Mouse (Mus musculus) thymus, postnatal 25 days (tissue): ENCODE results near the gene 2610528A11Rik.
"Not testable (repeated sequence)": the region's sequence is repeated elsewhere in the genome, so short reads cannot be mapped to it uniquely, and the experiment has no call there.

ENCODE experiments used
- DNase-seq: peaks from one replicate; pipeline ENCODE4 v3.0.0; 2022

2610528A11Rik gene

DNA sequence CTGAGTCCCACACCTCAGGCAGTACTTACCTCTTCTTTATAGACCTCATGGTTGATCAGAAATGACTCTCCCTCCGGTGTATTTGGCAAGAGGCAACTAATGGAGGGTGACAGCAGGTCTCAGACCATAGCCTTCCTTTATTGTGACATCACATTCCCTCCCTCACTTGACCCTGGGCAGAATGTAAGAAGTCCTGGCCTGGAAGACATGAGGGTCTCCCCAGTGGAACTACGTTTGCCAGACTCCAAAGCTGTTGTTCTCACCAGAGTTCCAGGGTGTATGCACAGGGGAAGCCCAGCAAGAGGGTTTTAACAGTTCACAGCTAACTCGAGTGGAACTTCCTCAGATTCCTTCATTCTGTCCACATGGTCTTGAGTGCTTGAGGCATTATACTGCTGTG lies at the start of gene 2610528A11Rik:
TSS of gene 2610528A11Rik (minus strand) at position 101 of the 400 bp plus-strand sequence.
- DNase-seq: no peak

DNA sequence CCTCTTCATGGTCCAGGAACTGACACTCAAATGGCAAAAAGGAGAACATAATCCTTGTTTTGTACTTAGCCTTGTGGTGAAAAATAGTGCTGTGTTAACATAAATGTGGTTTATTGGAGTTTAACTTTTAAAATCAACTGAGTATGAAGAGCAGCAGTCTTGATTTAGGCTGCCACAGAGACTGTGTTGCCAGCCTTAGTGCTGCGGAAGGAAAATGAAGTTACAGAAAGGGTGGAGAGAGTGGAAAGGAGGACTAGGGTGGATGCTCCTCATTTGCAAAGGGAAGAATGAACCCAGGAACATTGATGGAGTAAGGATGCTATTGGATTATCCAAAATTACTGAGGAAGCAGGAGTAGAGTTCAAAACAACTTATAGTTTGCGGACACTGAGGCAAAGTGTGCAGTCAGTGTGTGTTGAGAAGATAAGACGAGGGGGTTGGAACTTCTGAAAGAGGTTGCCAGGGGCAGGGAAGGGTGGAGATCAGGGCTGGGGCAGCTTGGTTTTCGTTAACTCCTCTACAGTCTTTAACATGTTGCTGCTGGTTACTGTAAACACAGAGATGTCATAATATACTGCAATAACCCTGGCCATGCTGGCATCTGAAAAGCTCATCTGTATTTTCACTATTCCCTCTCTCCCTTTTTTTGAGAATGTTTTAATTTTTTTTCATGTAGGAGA lies 49.6 kb upstream of the 2610528A11Rik start:
- DNase-seq: no peak

DNA sequence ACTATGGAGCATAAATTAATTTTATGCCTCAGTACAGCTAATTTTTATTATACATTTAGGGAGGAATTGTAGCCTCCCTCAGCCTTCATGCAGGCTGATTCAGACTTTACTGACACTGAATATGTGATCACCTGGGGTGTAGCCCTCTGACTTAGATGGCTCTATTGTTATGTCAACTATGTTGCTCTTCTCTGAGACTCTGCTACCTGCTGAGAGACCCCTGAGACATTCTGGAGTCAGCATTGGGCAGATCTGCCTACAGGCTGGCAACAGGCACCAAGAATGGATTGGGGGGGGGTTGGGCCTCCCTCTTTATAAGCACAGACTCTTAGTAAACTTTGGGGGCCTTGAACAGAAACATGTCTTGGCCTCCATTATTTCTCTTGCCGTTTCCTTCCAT lies 40.6 kb upstream of the 2610528A11Rik start:
- DNase-seq: no peak

DNA sequence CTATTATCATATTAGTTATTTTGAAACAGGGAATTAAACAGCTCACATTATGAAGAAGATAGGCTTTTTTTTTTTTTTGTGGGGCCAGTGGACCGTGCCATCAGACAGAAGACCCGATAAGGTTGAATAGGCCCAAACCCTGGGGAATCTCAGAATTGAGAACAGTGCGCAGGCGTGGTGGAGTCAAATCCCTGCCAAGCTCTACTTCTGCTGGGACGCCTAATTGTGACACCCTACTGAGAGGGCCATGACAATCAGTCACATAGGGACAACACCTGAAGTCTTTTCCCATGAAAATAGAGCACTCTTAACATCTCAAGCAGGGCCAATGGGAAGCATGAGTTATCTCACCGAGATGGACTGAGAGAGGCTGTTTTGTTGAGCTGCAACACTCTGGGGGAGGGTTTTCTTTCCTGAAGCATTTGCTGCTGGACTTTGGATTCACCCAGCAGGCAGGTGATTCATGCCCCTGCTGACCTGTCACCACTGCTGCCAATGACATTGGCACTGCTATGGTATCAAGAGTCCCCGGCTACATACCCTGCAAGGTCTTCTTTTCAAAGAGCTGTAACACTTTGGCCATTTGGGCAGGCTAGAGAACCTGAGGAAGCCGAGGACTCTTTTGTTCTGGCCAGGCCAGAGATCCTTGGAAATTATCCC lies 25.4 kb upstream of the 2610528A11Rik start:
- no peak for DNase-seq

DNA sequence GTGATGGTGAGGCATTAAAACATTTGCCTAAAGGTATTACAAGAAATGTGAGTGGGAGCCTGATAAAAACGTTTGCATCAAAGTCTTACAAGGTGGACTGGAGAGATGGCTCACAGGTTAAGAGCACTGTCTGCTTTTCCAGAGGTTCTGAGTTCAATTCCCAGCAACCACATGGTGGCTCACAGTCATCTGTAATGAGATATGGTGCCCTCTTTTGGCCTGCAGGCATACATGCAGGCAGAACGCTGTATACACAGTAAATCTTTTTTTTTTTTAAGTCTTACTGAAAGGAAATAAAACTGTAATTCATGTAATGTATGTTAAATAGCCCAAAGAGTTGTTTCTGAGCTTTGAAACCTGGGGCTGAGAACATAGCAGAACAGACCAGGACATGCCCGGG lies 23.8 kb upstream of the 2610528A11Rik start:
- not testable (repeated sequence) for DNase-seq

DNA sequence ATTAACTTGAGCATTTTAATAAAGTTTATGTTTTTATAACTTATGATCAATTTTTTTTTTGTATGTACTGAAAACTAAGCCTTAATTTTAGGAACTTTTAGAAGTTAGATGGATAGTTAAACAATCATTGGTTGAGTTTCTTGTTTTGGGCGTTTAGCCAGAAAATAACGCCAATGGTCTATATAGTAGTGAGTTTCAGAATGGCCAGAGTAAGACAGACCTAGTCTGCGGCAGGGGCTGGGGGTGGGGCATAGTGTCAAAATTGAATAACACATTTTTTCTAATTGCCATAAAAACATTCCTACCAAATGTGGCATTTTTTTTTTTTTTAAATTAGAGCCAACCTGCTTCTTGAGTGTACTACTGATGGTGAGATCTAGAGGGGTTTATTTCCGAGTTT lies 22.3 kb upstream of the 2610528A11Rik start:
- DNase-seq: no peak

DNA sequence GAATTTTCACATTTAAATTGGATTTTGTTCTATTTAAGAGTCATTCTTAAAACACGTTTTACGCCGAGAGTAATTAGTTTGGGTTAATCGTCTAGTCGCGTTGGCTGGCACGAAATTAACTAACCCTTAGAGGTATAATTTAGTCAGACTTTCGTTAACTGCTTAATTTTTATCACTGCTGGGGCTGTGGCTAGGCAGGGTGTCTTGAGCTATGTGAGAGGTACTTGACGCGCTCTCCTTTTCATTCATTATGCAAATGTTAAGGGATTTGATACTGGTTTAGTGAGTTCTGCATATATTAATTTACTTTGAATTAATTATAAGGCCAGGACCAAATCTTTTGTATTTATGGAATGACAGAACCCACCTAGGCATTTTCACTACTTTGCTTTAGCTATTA lies 21.8 kb upstream of the 2610528A11Rik start:
- DNase-seq: no peak

DNA sequence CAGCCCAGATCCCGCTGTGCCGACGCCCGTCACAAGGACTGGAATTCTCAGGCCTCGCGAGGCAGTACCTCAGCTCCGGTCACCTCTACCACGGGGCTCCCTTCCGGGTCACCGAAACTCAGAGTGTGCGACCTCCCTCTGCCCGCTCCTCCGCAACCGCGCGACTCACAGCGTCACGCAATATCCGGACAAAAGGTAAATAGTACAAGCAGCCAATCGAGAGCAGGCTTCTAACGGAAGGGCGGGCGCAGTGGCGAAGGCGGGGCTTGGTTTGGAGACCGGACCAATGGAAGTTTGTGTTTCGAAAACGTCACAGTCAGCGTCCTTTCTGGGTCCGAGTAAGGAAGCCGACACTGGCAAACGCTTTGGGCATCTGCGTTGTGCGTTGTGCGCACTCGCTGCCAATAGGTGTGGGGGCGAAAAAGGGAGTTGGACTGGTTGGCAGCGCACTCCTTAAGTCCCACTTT lies 21.3 kb upstream of the 2610528A11Rik start, which contains the start of gene Ghitm:
TSS of gene Ghitm (minus strand) at position 146 of the 467 bp plus-strand sequence.
- DNase-seq: peak; percentile 97

DNA sequence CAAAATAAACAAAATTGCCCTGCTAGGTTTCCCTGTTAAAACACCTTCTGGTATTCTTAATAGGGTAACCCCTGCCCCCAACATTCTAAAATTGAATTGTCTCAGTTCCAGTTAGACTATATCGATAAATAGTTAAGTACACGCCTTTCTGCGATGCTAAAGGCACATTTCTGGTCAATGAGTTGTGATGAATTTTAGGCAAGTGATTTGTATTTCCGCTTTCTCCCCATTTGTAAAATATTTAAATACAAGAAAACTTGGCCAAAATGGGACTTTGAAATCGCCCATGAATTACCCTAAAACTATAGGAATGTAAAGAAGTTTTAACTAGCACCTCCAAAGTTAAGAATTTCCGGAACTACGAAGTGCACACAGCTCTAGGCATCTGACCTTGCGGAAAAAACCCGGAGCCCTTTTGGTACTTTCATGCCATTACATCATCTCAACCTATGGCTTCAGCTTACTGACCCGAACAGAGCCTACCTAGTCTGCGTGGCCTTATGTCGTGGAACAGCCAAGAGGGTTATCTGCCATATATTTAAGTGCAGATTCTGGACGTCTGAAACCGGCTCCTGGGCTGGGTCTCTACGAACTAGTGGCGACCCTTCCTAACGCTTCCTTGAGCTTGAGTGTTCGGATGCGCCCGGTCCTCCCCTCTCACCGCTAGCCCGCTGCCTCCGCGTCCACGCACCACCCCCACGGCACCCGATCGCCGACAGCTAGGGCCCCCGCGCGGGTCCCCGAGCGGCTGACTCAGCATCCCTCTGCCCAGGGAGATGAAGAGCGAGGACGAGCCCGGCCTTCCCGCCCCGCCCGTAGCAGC lies 20.7 kb upstream of the 2610528A11Rik start:
- DNase-seq: no peak

DNA sequence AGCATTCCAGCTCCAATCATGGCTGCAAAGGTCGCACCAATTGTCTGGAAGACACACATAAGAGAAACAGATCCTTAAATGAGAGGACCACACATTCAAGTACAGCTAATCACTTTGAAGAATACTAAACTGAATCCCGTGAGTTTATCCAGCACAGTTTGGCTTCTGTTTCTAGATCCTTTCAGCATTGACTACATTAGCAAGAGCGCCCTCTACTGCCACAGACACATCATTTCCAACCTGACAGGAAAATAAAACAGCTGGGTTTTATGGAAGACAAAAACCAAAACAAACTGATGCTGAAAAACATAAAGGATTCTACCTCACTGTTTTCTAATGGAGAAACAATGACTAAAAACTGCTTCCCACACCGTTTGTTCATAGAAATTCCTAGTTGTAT lies 13.8 kb upstream of the 2610528A11Rik start:
- peak; percentile 19 for DNase-seq

DNA sequence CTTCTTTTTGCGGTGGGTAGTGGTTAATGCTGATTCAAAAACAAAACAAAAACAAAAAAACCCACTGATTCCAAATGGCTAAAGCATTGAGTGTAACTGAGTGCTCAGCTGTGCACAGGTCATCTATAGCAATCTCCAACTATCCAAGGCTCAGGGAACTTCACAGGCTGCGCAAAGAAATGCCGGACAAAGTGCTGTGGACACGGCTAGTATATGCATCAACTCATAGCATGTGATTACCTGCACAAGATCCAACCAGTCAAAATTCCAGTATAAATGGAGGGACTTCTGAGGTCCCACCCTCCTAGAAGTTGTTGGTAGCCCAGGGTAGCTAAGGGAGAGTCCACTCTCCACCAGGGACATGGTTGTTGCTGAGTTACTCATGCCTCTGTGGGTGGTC lies 5.4 kb upstream of the 2610528A11Rik start:
- no peak for DNase-seq

DNA sequence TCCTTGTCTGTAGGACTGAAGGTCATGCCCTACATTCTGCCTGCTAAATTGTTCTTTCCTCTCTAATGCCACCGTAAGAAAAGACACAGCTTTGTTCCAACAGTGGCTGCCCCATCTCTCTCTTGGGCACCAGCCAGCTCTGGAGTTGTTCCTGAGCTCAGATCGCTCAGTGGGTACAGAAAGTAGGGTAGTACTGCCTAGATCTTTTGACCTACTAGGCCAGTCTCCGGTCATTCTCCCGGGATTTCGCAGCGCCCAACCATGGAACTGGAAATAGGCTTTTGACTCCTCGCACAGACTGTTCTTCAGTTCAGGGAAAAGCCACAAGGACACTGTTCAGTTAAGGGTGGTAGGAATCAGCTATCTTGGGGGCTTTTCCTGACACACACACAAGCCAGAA lies 891 bp downstream of the 2610528A11Rik start:
- no peak for DNase-seq

DNA sequence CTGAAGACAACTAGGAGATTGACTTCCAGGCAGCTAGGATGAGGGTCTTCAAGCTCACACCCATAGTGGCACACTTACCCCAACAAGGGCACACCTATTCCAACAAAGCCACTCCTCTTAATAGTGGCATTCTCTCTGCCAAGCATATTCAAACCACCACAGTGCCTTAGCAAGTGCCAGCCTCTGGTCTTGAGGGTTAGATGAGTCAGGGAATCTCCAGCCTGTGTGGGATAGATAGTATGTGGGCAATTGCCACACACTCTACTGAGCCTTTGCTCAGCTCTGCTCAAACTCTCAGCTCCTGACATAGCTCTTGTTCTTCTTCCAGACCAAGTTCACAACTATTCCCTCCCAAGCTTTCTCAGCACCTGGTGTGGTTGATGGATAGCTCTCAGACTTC lies 2.5 kb downstream of the 2610528A11Rik start:
- DNase-seq: no peak

DNA sequence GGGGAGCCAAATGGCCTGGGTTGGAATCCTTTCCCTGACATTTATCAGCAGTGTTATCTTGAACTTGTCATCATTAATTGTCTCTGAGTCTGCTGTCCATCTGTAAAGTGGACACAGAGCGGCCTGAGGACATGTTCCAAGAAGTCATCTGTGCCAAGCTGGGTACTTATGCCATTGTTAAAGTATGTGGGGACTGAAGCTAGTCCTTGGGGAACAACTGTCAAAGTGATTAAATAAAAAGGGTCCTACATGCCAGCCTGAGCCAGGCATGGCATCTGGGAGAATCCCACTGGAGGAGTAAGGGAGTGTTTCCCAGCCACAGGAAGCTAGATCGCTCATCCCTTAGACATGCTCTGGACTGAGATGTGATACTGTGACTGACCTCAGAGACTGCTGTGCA lies 3.4 kb downstream of the 2610528A11Rik start:
- DNase-seq: no peak

DNA sequence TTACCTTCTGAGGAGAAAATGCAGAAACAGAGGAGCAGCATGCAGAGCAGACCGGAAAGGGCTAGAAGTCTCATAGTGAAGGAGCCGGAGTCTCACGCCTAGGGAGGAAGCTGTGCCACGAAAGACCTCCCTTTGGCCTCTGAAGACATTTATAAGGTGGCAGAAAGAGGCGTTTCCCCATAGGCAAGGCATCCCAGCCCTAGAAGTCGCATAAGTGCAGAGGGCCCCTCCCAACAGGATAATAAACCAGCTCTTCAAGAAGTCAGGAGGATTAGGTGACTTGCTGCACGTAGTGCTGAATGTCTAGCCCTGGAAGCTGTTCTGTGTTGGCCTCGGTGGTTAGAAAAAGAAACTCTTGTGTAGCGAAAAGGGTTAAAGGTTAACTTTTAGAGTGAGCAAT lies 3.8 kb downstream of the 2610528A11Rik start:
- no peak for DNase-seq

DNA sequence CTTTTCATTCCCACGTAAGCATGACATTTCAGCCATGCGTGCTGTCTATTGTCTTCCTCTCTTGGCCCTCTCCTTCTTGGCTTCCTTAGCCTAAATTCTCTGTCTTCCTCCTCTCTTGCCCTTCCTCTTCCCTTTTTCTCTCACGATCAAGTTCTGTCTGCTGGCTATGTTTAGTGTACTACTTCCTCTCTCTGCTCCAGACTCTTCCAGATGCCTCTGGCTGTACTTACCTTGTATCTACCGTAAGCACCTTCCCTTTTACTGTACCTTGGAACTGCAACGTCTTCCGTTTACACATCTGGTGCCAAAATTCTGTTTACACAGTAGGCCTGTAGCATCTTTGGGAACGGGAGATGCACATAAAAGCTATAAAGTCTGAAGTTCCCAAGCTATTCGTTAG lies 4.4 kb downstream of the 2610528A11Rik start:
- DNase-seq: no peak

DNA sequence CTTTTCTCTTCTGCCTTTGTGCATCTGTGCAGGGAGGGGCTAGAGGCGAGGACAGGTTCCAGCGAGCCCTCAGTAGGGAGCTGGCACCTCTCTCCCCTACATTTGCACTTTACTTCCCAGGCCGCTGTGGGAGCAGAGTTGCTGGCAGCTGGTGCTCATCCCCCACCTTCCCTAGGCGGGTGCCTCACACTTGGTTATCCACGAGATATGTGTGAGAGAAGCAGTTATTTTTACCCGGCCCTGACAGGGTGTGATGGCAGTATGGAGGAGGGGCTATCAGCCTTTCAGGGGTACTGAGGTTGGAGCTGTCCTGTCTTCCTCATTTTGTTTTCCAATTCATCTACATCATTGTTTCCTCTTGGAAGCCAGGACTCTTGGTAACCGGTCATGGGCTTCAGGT lies 8.0 kb downstream of the 2610528A11Rik start:
- no peak for DNase-seq

DNA sequence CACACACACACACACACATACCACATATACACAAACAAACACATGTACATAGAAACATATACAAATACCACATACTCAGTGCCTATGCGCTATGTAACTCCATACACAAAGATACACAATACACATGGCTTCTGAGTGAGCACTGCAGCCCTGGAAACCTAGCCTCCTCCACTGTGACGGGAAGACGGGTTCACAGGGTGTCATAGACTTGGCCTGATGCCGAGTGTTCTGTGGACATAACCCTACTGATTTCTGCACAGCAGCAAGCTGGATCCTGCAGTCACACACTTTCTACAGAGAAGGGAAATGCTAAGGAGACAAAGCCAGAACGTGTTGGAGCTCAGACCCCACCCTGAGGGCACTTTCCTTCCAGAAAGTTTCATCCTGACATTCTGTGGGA lies 9.1 kb downstream of the 2610528A11Rik start:
- no peak for DNase-seq

DNA sequence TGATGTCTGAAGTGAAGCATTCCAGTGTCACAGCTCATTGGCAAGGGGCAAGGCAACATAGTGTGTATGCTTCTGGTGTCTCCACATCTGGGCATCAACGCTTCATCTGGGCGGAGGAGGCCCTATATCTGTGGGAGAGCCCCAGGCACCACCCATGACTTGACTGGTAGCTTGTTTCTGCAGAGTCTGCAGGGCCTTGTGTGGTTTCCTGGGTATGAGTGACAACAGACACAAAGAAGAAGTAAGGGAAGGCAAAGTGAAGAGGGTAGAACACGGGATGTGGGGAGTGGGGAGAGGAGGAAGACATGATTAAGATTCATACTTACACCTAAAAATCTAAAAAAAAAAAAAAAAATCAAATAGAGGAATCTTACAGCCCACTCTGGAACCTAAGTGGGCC lies 11.3 kb downstream of the 2610528A11Rik start:
- DNase-seq: no peak

DNA sequence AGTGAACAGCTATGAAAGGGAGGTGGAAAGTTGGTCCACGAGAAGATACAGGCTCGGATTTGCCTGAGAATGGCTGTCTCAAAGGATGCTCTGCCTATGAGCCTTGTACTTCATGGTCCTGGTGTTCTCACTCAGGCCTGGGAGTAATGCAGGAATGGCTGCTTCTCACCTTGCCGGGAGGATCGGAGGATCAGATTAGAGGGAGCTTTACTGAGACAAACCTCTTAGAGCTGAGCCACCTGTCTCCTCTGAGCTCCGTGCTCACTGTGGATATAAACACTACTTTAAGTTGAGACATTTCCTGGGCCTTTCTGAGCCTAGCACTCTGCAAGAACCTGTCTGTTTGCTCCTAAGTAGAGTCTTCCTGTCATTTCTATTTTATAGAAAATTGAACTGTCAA lies 12.3 kb downstream of the 2610528A11Rik start:
- DNase-seq: no peak

DNA sequence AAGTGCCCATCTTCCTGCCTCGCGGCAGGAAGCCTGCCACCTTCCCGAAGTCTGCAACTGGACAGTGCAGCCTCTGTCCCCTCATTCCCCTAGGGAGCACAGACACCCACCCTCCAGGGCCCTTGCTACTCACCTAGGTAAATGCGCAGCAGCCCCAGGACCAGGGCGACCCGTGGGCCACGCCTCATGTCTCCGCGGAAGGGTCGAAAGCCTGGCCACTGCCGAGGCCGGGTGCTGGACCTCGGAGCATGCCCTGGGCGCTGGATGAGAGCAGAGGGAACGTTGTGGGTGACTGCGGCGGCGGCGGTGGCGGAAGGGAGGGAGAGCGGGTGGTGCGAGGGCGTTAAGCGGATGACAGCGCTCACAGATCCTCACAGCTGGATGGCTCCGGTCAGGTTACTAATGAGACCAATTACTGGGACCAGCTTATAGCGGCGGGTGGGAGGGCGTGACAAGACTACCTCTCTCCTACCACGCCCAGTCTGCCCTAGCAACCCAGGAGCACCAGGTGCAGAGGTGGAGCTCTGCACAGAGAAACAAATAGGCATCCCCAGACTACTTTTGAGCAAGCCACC lies 15.8 kb downstream of the 2610528A11Rik start, which contains the start of gene Cdhr1:
TSS of gene Cdhr1 (minus strand) at position 392 of the 575 bp plus-strand sequence.
- no peak for DNase-seq

DNA sequence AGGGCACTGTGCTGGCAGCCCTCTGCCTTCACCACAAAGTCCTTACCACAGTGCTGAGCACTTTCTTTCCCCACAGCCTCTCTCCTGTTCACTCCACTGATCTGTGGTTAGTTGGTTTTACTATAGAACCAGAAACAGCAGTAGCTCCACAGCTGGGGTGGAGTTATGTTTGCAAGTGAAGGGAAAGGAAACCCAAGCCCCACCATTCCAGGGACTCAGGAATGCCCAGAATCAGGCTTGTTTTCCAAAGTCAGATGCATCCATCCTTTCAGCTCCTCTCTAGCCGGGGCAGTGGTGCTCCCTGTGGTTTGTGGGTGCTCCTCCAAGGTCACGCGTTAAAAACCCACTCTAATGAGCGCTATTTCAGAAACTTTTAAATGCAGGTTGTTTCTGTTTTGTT lies 18.3 kb downstream of the 2610528A11Rik start:
- DNase-seq: no peak

DNA sequence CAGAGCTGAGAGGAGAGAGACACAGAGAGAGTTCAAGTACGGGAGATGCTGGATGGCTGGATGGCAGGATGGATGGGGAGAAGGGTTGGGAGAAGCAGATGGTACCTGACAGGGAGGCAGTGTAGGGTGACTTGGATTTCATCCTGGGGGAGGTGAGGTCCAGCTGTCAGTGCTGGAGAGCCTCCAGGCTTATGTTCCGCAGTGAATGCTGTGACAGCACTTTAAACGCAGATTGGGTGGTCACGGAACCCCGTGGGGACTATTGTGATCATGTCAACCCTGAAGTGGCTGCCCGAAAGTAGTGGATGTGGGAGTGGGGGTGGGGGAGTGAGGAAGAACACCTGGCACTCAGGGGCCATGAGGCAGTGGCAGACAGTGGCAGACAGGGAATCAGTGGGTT lies 19.4 kb downstream of the 2610528A11Rik start:
- DNase-seq: no peak
